Mouse (Mus musculus) embryonic stem cell, embryonic (primary cell): Measurements from ENCODE around the gene Saa3.
"Not testable (repeated sequence)": the region's sequence is repeated elsewhere in the genome, so short reads cannot be mapped to it uniquely, and the experiment has no call there.

ENCODE experiments used
- CTCF ChIA-PET, 4 experiments: fragments of 300-600 bp in 2 of 4; fragments of 350-600 bp in 2 of 4; sonication (Branson Sonifier 250); formaldehyde crosslinking; loops; one replicate each; lab custom pipeline; 2022; ENCODE audit warnings: inconsistent platforms in 2 of 4; lab: Charles Lee
- POLR2A ChIA-PET, 4 experiments: fragments of 300-600 bp in 2 of 4; fragments of 350-600 bp in 2 of 4; sonication (Branson Sonifier 250); formaldehyde crosslinking; loops; one replicate each; lab custom pipeline; 2022; ENCODE audit warnings: antibody characterized with exemption in 4 of 4, inconsistent platforms in 1 of 4; lab: Charles Lee

The Saa3 gene

DNA sequence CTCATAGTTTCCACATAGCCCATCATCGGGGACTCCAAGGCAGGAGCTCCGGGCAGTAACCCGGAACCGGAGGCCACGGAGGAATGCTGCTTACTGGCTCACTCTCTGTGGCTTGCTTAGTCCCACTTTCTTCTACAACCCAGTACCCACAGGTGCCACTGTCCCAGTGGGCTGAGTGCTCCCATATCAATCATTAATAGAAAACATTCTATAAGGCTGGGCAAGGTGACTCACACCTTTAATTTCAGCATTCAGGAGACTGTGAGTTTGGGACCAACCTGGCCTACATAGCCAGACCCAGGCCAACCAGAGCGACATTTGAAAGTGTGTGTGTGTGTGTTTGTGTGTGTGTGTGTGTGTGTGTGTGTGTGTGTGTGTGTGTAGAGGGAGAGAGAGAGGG, 7.9 kb upstream of the Saa3 start:
- ChIA-PET CTCF (interaction anchor here in 2 of 4 experiments (0.8 to 2.3 kb wide), 4 partner anchors 9 to 47 kb away, joined by 3 to 8 read pairs (median 6); partner anchors contain the start of gene Saal1 (in 1 of the 2)), POLR2A (interaction anchor here in 3 of 4 experiments (0.5 to 1.8 kb wide), 12 partner anchors 12 to 419 kb away, joined by 3 to 6 read pairs (median 4); partner anchors contain the start of gene Saal1 (in 1 of the 3))

DNA sequence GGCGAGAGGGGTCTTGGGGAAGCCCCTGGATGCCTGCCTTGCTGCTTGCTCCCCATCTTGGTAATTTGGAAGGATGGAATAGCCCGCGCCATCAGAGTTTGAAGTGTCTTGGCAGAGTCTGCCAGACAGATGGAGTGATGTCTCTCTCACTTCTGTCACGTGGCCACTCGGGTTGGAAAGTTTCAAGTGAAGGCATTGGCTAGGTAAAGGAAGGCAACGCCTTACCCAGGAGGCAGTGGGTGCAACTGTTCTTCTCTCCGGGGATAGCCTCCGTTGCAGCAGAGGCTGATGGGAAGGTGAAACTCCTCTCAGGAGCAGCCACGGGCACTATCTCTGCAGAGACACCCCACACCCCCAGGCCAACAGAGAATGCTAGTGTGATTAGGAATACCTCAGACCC, 5.0 kb upstream of the Saa3 start:
- ChIA-PET POLR2A (interaction anchor here in 3 of 4 experiments (1.0 to 1.7 kb wide), 6 partner anchors 9 to 125 kb away, joined by 3 to 6 read pairs (median 3); no protein-coding TSS in a partner anchor), CTCF (interaction anchor here in 3 of 4 experiments (1.1 to 1.5 kb wide), 2 partner anchors 10 kb away, joined by 3 to 5 read pairs (median 5); partner anchors contain the start of gene Saal1 (in 3 of the 3))

DNA sequence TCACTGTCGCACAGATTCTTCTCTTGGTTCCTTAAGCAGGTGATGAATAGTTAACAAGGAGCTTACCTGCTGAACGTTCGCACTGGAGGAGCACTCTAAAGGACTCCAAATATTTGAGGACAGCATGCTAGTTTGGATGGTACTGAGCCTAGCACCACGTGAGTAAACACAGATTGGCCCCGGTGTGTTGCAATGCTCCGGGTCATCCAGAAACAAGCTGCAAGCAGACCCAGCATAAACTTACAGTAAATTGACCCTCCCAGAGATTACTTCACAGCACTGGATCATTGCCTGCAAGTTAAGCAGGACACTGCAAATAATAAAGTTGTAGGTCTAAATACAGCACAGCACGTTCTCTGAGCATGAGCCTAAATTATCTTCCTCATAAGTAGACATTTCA, 4.0 kb upstream of the Saa3 start:
- ChIA-PET CTCF (interaction anchor here in 3 of 4 experiments (0.7 to 1.5 kb wide), 3 partner anchors 9 to 200 kb away, joined by 3 to 5 read pairs (median 4); partner anchors contain the start of gene Saal1 (in 3 of the 3)), POLR2A (interaction anchor here (0.6 to 1.7 kb wide), 8 partner anchors 8 to 126 kb away, joined by 3 to 6 read pairs (median 3); no protein-coding TSS in a partner anchor)

DNA sequence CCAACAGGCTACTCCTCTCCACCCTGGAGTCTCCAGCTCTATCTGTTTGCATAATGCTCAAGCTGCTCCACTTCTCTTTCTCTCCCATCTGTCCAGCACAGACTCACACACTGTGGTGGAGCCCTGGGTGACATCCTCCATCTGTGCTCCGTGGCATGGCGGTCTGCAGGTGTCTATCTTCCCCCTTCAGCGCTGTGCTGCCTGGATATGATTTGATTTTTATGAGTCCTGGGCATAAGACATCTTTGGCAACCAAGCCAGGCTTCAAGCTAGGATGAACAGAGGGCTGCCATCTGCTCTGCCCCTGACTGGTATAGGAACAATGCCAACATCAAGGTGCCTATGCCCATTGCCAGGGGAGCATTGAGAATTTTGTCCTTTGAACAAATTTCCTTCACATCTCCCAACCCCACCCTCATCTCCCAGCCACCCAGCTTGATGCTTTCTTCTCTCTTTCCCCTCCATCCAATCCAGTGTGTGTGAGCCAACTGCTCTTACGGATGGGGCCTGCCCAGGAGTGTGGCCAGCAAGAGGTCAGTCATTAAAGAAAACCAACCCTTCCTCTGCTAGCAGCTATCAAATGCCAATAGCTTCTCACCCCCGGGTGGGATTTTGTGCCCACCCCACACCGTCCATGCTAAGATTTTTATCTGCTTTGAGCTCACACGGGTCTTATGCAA, 3.2 kb upstream of the Saa3 start:
- POLR2A ChIA-PET = interaction anchor here in 2 of 4 experiments (0.9 to 1.7 kb wide), 3 partner anchors 20 to 51 kb away, joined by 3 to 5 read pairs (median 4); no protein-coding TSS in a partner anchor
- CTCF ChIA-PET = interaction anchor here in 1 of 4 experiments (1.8 kb wide), 1 partner anchor 52 kb away, joined by 7 read pairs; no protein-coding TSS in a partner anchor

DNA sequence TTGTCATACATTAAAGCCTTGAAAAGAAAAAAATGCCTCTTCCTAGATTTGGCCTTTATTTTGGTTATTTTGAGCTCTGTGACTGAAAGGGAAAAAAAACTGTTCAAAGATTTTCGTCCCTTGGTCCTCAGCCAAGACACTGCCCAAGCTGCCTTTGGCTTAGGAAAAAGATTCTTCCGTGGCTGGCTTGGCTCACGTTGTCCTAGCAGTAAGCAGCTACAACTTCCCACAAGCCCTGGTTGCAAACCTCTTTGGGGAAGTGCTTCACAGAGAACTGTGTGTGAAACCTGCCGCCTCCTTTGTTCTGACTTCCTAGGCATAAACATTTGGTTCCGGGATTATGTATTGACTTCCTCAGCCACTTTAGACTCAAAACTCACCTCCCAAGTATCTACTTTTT, 1.4 kb upstream of the Saa3 start:
- ChIA-PET CTCF (interaction anchor here in 3 of 4 experiments (0.6 to 1.1 kb wide), 5 partner anchors 36 to 96 kb away, joined by 3 to 5 read pairs (median 4); partner anchors contain the start of gene Sergef (in 1 of the 3)), POLR2A (interaction anchor here in 3 of 4 experiments (0.6 to 1.5 kb wide), 5 partner anchors 28 to 121 kb away, joined by 3 to 13 read pairs (median 7); partner anchors contain the start of genes Gtf2h1 (in 1 of the 3) and Hps5 (in 1 of the 3))

DNA sequence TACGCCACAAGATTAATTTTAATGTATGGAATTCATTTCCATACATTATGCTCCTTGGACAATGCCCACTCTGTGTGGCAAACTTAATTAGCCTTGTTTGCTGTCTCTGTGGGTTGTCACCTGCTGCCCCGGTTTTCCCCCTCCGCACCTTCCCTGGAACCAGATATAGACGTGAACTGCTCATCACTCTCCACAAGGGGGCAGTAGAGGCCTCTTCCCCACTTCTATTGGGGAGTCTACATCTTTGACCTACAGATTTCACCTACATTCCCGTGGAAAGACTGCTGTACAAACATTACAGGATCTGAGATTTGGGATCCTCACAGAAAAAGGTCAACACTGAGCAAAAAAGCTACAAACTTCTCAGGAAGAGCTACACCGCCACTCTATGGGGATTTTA, 982 bp downstream of the Saa3 start:
- ChIA-PET CTCF (interaction anchor here in 3 of 4 experiments (0.6 to 3.5 kb wide), 9 partner anchors 10 to 1203 kb away, joined by 3 to 28 read pairs (median 3); no protein-coding TSS in a partner anchor), POLR2A (interaction anchor here in 2 of 4 experiments (0.5 to 1.3 kb wide), 6 partner anchors 107 to 1219 kb away, joined by 3 to 5 read pairs (median 3); no protein-coding TSS in a partner anchor)

DNA sequence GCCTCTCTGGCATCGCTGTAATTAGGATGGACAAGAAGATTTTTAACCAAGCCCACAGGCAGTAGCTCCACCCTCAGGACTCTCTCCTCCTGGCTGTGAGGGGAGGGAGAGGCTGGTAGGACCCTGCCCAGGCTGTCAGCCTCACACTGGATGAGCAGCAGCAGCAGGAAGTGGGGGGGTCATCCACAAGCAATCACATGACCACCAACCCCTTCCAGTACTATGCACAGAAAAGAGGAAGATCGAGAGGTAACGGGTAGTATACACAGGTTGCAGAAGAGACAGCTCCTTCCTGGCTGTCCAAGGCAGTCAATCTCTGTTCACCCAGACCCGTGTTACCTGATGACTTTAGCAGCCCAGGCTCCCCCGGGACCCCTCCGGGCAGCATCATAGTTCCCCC, 3.2 kb downstream of the Saa3 start:
- ChIA-PET POLR2A (interaction anchor here in 3 of 4 experiments (0.6 to 1.8 kb wide), 13 partner anchors 9 to 858 kb away, joined by 3 to 5 read pairs (median 3); partner anchors contain the start of gene Ush1c (in 1 of the 3)), CTCF (interaction anchor here in 3 of 4 experiments (0.9 to 2.1 kb wide), 8 partner anchors 10 to 112 kb away, joined by 3 to 23 read pairs (median 5); no protein-coding TSS in a partner anchor)

DNA sequence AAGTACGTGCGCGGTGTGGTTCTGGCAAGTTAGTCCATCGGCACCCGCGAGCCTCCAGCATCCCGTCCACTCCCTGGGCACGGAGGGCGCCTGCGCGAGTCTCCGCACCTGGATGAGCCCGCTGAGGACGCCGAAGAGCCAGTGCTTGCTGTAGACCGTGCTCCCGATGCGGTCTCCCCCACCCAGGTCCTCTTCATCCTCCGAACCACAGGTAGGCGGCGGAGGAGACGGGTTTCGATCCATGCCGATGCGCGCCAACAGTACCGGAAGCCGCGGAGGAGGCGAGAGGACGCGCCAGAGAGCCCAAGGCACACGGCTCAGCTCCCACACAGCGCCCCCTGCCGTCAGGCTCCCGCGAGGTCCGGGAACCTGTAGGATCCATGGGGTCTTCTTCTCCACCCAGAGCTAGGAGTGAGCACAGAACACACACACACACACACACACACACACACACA, 5.1 kb downstream of the Saa3 start, which contains the start of gene Saal1:
Gene Saal1 (minus strand): TSS at position 291 of the 455 bp plus-strand sequence.
- POLR2A ChIA-PET = interaction anchor here (0.6 to 1.7 kb wide), 25 partner anchors 8 to 814 kb away, joined by 3 to 12 read pairs (median 3); partner anchors contain the start of genes Gtf2h1 (in 2 of the 4), Hps5 (in 2 of the 4), Syngr4 (in 1 of the 4) and Tmem143 (in 1 of the 4)
- CTCF ChIA-PET = interaction anchor here (0.6 to 2.1 kb wide), 45 partner anchors 8 to 366 kb away, joined by 3 to 23 read pairs (median 4); partner anchors contain the start of genes Gtf2h1 (in 1 of the 4), Hps5 (in 1 of the 4), Kcnc1 (in 1 of the 4) and Uevld (in 1 of the 4)

DNA sequence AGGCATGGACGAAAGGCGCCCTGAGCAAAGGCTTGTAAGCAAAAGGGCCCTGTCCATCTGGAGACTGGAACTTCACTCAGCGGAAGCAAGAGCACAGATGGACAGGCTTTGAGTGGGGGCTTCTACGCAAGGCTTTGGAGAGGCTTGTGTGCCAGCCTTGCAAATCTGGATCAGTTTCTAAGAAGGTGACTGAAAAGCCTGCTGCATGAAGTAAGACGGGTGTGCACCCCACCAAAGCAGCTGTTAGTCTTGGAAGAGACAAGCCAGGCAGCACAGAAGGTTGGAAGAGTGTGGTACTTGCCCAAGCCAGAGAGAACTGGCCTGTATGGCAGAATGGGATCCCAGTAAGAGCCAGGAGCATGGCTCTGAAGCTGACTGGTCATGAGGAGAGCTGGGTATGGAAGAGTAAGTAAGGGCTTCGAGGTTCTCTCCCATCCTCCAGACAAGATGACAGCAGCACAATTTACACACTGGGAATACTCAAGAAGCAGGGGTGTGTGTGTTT, 14.9 kb downstream of the Saa3 start:
- CTCF ChIA-PET = interaction anchor here in 2 of 4 experiments (1.2 to 2.8 kb wide), 2 partner anchors 12 to 70 kb away, joined by 3 to 7 read pairs; no protein-coding TSS in a partner anchor
- POLR2A ChIA-PET = interaction anchor here in 3 of 4 experiments (0.6 to 3.1 kb wide), 3 partner anchors 10 to 146 kb away, joined by 3 to 12 read pairs (median 5); partner anchors contain the start of gene Saal1 (in 1 of the 3)

DNA sequence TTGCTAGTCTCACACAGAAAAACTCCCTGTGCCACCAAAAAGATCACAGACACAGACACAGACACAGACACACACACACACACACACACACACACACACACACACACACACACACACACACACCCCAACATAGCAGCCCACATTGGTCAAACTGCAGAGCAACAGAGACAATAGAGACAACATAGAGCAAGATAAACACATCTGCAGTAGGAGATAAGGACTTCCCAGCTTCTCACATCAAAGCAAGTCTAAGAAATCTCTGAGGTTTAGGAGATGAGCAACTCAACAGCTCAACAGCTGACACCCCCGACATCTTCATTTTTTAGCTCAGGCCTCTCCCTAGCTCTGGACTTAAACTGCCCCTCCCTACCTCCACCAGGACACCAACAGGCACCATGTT, 18.7 kb downstream of the Saa3 start:
- CTCF ChIA-PET = interaction anchor here in 3 of 4 experiments (0.6 to 1.9 kb wide), 4 partner anchors 14 to 274 kb away, joined by 3 to 5 read pairs (median 4); partner anchors contain the start of gene Saal1 (in 1 of the 3)

DNA sequence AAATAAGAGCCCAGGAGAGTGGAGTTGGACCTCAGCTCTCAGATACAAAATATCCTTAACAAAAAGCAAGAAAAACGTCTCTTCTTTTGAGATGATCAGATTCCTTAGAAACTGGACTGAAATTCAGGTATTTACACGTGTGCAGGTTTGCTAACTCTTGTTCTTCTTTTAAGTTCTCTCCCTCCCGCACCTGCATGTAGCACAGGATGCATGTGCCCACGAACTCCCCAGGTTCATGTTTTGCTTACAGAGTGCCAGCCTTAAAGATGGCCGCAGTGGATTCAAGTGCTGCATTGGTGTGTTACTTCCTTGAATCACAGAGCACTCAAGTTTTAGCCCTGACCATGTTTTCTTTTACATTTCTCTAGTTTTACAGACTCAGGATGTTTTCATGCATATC, 28.7 kb downstream of the Saa3 start:
- CTCF ChIA-PET = no interaction called here
- POLR2A ChIA-PET = interaction anchor here in 1 of 4 experiments (0.6 kb wide), 1 partner anchor 83 kb away, joined by 3 read pairs; no protein-coding TSS in a partner anchor

More for the DNA sequence above, 18.7 kb downstream of the Saa3 start:
- POLR2A ChIA-PET = interaction anchor here (0.7 to 1.0 kb wide), 7 partner anchors 8 to 805 kb away, joined by 3 to 8 read pairs (median 3); partner anchors contain the start of gene Saal1 (in 1 of the 4)

DNA sequence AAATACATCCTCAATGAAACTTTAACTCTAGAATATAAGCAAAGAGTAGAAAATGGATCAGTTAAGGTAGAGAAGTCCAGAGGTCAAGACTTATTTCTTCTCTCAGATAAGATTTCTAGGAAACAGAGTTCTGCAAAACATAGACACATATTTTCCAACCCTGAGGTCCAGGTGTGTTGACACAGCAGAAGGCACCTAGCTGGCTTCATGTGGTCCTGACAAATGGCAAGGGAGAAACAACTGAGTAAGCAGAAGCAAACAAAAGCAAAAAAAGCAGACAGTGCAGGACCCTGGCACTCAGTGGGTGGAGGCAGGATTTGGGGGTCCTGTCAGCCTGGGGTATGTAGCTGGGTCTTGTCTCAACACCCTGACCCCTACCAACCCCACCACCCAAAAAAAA, 34.8 kb downstream of the Saa3 start:
- ChIA-PET POLR2A (no interaction called here), CTCF (interaction anchor here in 3 of 4 experiments (0.6 to 0.7 kb wide), 3 partner anchors 36 to 1796 kb away, joined by 3 to 5 read pairs (median 3); no protein-coding TSS in a partner anchor)

DNA sequence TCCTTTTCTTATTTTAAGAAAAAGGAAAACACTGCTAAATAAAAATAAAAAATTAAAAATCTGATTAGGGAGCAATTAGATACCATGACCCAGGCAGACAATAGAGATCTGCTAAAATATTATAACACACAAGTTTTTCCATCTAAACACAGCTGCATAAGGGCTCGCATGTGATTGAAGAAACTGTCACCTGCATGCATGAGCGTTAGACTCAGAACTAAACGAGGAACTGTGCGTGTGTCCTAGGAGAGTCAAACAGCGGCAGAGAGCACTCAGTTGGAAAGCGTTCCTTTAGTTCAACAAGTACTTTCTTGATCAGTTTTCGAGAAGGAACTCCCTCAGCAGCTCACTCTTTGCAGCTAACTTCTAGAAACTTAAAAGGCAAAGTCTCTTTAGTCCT, 36.5 kb downstream of the Saa3 start:
- POLR2A ChIA-PET = not testable (repeated sequence)
- CTCF ChIA-PET = interaction anchor here in 1 of 4 experiments (1.0 kb wide), 1 partner anchor 14 kb away, joined by 3 read pairs; no protein-coding TSS in a partner anchor

DNA sequence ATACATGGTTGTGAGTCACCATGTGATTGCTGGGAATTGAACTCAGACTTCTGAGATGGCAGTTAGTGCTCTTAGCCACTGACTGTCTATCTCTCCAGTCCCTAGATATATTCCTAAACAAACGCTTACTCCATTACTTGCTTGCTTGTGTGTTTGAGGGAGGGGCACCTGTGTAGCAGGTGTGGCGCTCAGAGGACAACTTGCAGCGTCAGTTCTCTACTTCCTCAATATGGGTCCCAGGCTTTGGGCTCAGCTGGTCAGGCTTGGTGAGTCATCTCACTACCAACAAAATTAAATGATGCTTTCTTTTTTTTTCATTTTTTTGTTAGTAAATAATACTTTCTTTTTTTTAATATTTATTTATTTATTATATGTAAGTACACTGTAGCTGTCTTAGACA, 37.1 kb downstream of the Saa3 start:
- ChIA-PET CTCF (interaction anchor here in 1 of 4 experiments (1.0 kb wide), 1 partner anchor 13 kb away, joined by 3 read pairs; no protein-coding TSS in a partner anchor), POLR2A (no interaction called here)

DNA sequence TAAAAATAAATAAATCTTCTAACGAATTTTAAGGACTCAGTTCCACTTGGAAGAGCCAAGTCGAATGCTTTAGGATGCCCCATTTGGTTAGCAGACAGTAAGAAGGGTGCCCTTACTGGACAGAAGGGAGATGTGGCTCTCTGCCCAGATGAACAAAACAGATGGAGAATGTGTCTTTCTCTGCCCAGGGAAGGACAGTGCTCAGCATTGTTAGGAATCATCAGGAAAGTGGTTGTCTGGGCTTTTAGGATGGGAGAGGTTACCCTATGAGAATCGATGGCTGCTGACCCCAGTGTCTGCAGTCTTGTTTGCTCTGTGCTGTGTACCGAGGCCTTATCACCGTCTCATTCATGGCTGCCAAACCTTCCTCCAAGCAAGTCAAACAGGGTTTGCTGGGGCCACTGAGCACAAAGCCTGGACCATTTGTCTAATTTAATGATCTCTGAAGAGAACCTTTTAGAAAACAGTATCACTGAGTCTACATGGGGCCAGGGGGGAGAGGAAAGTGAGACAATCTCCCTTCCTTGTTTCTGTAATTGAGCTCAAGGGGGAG, 38.6 kb downstream of the Saa3 start:
- POLR2A ChIA-PET = interaction anchor here in 1 of 4 experiments (0.9 kb wide), 1 partner anchor 61 kb away, joined by 3 read pairs; no protein-coding TSS in a partner anchor
- CTCF ChIA-PET = no interaction called here

DNA sequence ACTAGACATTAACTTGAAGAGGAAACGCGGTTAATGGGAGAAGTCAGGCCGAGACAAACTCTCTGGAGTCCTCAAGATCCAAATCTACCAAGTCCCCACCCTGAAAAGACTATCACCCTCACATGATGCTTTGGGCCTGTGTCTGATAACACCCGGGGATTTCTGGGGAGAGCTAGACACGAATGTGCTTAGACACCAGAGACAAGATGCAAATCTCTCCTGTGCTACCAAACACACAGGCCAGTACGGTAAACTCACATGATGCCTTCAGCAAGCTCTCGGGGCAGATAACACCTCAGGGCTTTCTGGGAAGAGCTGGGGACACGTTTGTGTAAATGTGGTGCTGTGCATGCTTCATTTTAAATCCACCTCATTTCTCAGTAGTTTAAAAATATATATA, 39.6 kb downstream of the Saa3 start:
- ChIA-PET CTCF (interaction anchor here in 2 of 4 experiments (1.0 to 1.3 kb wide), 2 partner anchors 35 kb away, joined by 3 to 6 read pairs; partner anchors contain the start of gene Saal1 (in 2 of the 2)), POLR2A (no interaction called here)

DNA sequence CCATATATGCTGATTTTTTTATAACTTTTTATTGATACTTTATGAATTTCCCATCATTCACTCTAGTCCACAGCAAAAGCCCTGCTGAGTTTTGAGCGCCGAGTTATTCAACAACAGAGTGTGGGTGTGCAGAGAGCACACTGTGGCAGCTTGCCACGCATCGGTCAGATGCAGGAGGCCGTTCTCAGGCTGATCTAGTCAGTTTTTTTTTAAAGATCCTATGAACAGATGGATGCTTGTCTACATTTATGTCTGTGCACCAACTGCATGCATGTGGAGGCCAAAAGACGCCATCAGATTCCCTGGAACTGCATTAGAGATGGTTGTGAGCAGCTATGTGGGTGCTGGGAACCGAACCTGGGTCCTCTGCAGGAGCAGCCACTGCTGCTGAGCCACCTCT, 40.4 kb downstream of the Saa3 start:
- POLR2A ChIA-PET = interaction anchor here in 1 of 4 experiments (0.7 kb wide), 1 partner anchor 13 kb away, joined by 3 read pairs; no protein-coding TSS in a partner anchor
- CTCF ChIA-PET = interaction anchor here in 1 of 4 experiments (1.3 kb wide), 1 partner anchor 36 kb away, joined by 3 read pairs; the partner anchor contains the start of gene Saal1
